Mouse (Mus musculus): ENCODE measurements around the gene Tmem156. TPM values are rescaled to one million over a fixed set of nuclear protein-coding genes. Genes with fewer than 3 reads are reported as not detected.

The Tmem156 gene
- polyA plus RNA-seq, 1 experiment from 2014 or later = 1.0 TPM

DNA sequence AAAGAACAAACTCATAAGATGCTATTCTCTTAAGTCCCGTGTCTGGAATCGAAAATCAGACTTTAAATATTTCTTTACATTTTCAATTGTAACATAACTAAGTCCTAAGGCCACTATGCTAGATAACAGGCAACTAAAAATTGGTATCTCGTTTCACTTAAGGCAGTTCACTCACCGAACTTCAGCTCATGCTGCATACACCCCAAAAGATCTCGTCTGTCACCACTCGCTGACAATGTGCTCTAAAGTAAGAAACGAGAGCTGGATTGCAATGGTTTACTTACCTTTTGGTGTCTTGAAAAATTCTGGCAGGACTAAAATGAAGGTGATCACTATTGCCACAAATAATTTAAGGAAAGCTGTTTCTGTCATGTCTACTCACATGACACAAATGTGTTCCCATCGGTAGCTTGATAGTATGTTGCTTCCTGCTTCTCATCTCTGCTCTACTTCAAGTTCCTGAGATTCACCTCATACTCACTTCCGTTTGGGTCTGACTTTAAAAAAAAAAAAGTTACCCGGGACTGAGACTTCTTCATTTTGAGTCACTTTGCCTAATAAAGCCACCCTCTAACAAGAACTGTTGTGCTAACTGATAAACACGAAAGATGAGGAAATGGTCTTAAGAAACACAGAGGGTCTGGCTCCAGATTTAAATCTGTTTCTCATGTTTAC, 611 bp downstream of the Tmem156 start:
- H3K9me3 ChIP-seq (ENCODE audit: control insufficient read depth) = no peaks in the 10 kb centered on the region
- no peak overlapping the region for H3K9ac ChIP-seq (ENCODE audit: low read depth, low read length)
- 62% methylated on average over 11 of the region's 11 CpGs for WGBS
- 0 out of 2 replicates have a peak overlapping the region, but pooled peaks have one; percentile 6 for H3K4me3 ChIP-seq (ENCODE audit: low read depth, low read length)
- no peak overlapping the region for H3K4me2 ChIP-seq (replicated peaks; ENCODE audit: low read depth)
- ATAC-seq = no peak
- H3K36me3 ChIP-seq (ENCODE audit: control insufficient read depth, insufficient read depth) = no peaks in the 10 kb centered on the region
- no peak for TF ChIP-seq CTCF (IDR thresholded peaks at IDR 0.05; ENCODE audit: low read depth)
- H3K27ac ChIP-seq (ENCODE audit: low read depth, low read length) = no peak overlapping the region
- H3K4me1 ChIP-seq (replicated peaks; ENCODE audit: control insufficient read depth, insufficient read depth, low read length) = no peaks in the 10 kb centered on the region; the same call in 1 of the 2 replicates
- no peaks in the 10 kb centered on the region for H3K27me3 ChIP-seq (replicated peaks; ENCODE audit: control insufficient read depth, insufficient read depth, low read length)

DNA sequence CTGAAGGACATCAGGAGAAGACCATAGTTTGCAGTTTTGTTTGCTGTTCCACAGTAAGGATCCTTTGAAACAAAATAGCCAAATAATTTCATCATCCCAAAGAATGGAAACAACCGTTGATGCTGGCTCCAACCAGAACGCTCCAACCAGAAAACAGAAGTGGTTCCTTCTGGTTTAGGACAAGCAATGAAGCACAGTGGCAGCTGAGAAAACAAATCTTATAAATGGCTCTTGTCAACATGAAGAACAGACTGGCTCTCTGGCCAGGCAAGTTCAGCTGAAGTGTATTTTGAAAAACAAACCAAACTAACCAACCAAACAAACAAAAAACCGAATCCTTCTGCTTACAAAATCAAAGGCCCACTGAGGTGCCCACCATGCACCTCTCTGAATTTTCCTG, 2.2 kb downstream of the Tmem156 start:
- ATAC-seq = no peak
- 59% methylated on average over 3 of the region's 3 CpGs for WGBS

DNA sequence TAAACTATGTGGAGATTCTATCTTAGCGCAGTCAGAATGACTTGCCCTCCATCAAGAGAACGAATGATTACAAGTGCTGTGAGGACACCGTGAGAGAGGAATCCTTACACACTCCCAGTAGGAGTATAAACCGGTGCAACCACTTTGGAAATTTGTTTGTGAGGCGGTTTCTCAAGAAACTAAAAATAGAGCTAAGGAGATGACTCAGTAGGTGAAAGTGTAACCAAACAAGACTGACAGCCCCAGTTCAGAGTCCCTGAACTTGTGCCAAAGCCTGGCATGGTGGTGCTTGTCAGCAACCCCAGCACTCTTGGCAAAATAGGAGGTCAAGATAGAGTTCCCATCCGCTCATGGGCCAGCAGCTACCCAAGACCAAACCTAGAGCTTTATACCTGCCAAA, 5.4 kb downstream of the Tmem156 start:
- TF ChIP-seq CTCF (IDR thresholded peaks at IDR 0.05; ENCODE audit: low read depth) = no peak
- no peak overlapping the region for H3K27ac ChIP-seq (ENCODE audit: low read depth, low read length)
- H3K9me3 ChIP-seq (ENCODE audit: control insufficient read depth) = no peaks in the 10 kb centered on the region
- H3K36me3 ChIP-seq (ENCODE audit: control insufficient read depth, insufficient read depth) = no peaks in the 10 kb centered on the region
- 46% methylated on average over 6 of the region's 6 CpGs for WGBS
- H3K4me3 ChIP-seq (ENCODE audit: low read depth, low read length) = no peak overlapping the region
- no peak for ATAC-seq
- H3K4me2 ChIP-seq (replicated peaks; ENCODE audit: low read depth) = no peak overlapping the region
- no peaks in the 10 kb centered on the region for H3K4me1 ChIP-seq (replicated peaks; ENCODE audit: control insufficient read depth, insufficient read depth, low read length)
- H3K27me3 ChIP-seq (replicated peaks; ENCODE audit: control insufficient read depth, insufficient read depth, low read length) = no peaks in the 10 kb centered on the region
- no peak overlapping the region for H3K9ac ChIP-seq (ENCODE audit: low read depth, low read length)

More for the DNA sequence above, 2.2 kb downstream of the Tmem156 start:
- Histone ChIP-seq H3K27me3 (replicated peaks; ENCODE audit: control insufficient read depth, insufficient read depth, low read length) (no peaks in the 10 kb centered on the region), H3K9me3 (ENCODE audit: control insufficient read depth) (no peaks in the 10 kb centered on the region), H3K36me3 (ENCODE audit: control insufficient read depth, insufficient read depth) (no peaks in the 10 kb centered on the region), H3K4me3 (ENCODE audit: low read depth, low read length) (no peak overlapping the region), H3K4me2 (replicated peaks; ENCODE audit: low read depth) (no peak overlapping the region), H3K27ac (ENCODE audit: low read depth, low read length) (no peak overlapping the region), H3K4me1 (replicated peaks; ENCODE audit: control insufficient read depth, insufficient read depth, low read length) (no peaks in the 10 kb centered on the region; the same call in 1 of the 2 replicates), H3K9ac (ENCODE audit: low read depth, low read length) (no peak overlapping the region)
- no peak for TF ChIP-seq CTCF (IDR thresholded peaks at IDR 0.05; ENCODE audit: low read depth)

DNA sequence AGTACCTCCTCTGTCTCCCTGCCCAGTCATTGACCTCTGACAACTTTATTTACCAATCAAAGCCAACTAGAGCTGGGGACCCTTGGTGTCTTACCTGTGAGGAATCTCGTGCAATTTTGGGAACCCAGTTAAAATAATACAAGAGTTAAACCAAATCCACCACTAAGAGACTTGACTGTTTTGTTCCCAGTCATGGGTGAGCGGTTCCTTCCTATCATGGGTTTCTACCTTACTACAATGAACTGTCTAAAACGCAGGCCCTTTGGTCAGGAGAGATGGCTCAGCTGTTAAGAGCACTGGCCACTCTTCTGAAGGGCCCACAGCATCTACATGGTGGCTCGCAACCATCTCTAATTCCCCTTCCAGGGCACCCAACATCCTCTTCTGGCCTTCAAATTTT, 10.1 kb downstream of the Tmem156 start:
- no peaks in the 10 kb centered on the region; the same call in 1 of the 2 replicates for H3K36me3 ChIP-seq (ENCODE audit: control insufficient read depth, insufficient read depth)
- H3K4me2 ChIP-seq (replicated peaks; ENCODE audit: low read depth) = no peak overlapping the region
- no peaks in the 10 kb centered on the region for H3K9me3 ChIP-seq (ENCODE audit: control insufficient read depth)
- ATAC-seq = no peak
- no peaks in the 10 kb centered on the region for H3K27me3 ChIP-seq (replicated peaks; ENCODE audit: control insufficient read depth, insufficient read depth, low read length)
- H3K27ac ChIP-seq (ENCODE audit: low read depth, low read length) = no peak overlapping the region
- H3K4me1 ChIP-seq (replicated peaks; ENCODE audit: control insufficient read depth, insufficient read depth, low read length) = no peaks in the 10 kb centered on the region
- TF ChIP-seq CTCF (IDR thresholded peaks at IDR 0.05; ENCODE audit: low read depth) = no peak
- no peak overlapping the region for H3K4me3 ChIP-seq (ENCODE audit: low read depth, low read length)
- no peak overlapping the region for H3K9ac ChIP-seq (ENCODE audit: low read depth, low read length)
- 87% methylated on average over 4 of the region's 4 CpGs for WGBS

DNA sequence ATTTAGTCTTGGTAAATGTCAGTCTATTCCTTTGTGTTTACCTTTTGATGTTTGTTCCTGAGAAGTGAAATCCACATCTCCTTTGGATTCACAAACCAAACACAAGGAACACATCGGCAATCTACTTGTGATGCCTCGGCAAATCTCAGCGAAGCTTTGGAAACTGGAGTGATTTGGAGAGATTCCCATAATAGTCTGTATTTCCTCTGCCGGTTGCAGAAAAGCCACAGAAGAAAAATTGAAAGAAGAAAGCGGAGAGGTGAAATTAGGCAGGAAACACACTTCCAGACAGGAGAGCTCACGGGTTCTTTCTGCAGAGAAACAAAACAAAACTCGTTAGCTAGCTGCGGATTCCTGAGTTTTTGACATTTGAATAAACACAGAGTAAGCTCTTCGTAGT, 12.1 kb downstream of the Tmem156 start:
- H3K9me3 ChIP-seq (ENCODE audit: control insufficient read depth) = no peaks in the 10 kb centered on the region
- ATAC-seq = no peak
- no peak overlapping the region for H3K27ac ChIP-seq (ENCODE audit: low read depth, low read length)
- no peak for TF ChIP-seq CTCF (IDR thresholded peaks at IDR 0.05; ENCODE audit: low read depth)
- H3K4me2 ChIP-seq (replicated peaks; ENCODE audit: low read depth) = peak overlapping the region; percentile 2
- H3K4me3 ChIP-seq (ENCODE audit: low read depth, low read length) = peak overlapping the region; percentile 11; the same call in 1 of the 2 replicates
- no peaks in the 10 kb centered on the region for H3K27me3 ChIP-seq (replicated peaks; ENCODE audit: control insufficient read depth, insufficient read depth, low read length)
- H3K9ac ChIP-seq (ENCODE audit: low read depth, low read length) = no peak overlapping the region
- H3K4me1 ChIP-seq (replicated peaks; ENCODE audit: control insufficient read depth, insufficient read depth, low read length) = no peaks in the 10 kb centered on the region
- WGBS = 43% methylated on average over 9 of the region's 9 CpGs
- H3K36me3 ChIP-seq (ENCODE audit: control insufficient read depth, insufficient read depth) = no peaks in the 10 kb centered on the region; the same call in 1 of the 2 replicates

DNA sequence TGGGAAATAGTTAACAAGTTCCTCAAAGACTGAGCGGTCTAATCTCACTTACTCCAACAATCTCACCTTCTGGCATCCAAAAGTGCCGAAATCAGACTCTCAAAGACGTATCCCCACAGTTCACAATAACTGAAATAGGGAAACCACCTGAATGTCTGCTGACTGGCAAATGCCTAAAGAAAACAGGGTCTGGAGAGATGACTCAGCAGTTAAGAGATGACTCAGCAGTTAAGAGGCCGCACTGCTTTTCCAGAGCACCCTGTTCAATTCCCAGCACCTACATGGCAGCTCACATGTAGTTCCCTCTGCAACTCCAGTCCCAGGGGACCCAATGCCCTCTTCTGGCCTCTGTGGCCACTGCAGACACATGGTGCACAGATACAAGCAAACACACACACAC, 13.9 kb downstream of the Tmem156 start:
- H3K36me3 ChIP-seq (ENCODE audit: control insufficient read depth, insufficient read depth) = no peaks in the 10 kb centered on the region; the same call in 1 of the 2 replicates
- H3K4me2 ChIP-seq (replicated peaks; ENCODE audit: low read depth) = no peak overlapping the region
- 94% methylated on average over 4 of the region's 4 CpGs for WGBS
- H3K9me3 ChIP-seq (ENCODE audit: control insufficient read depth) = no peaks in the 10 kb centered on the region
- no peak overlapping the region for H3K4me3 ChIP-seq (ENCODE audit: low read depth, low read length)
- no peak for ATAC-seq
- no peaks in the 10 kb centered on the region for H3K4me1 ChIP-seq (replicated peaks; ENCODE audit: control insufficient read depth, insufficient read depth, low read length)
- no peaks in the 10 kb centered on the region for H3K27me3 ChIP-seq (replicated peaks; ENCODE audit: control insufficient read depth, insufficient read depth, low read length)
- no peak for TF ChIP-seq CTCF (IDR thresholded peaks at IDR 0.05; ENCODE audit: low read depth)
- no peak overlapping the region for H3K27ac ChIP-seq (ENCODE audit: low read depth, low read length)
- H3K9ac ChIP-seq (ENCODE audit: low read depth, low read length) = no peak overlapping the region

Measured in intestine, postnatal 0 days (tissue).